Mouse (Mus musculus): ENCODE measurements at regions not wholly inside any gene's neighbourhood (a gene's known extent, or its start where the extent isn't known, plus 50 kb on each side); places are given as distances from the start of the nearest gene placed in this dataset.

GRCm38 (mm10) chr9:122437464-122437863 is 86.1 kb downstream of the Abhd5 start:
- H3K27ac ChIP-seq: no peak overlapping the region
- H3K9me3 ChIP-seq (ENCODE audit: low read length): no peaks in the 10 kb centered on the region
- WGBS: 57% methylated on average over 4 of the region's 4 CpGs
- no peaks in the 10 kb centered on the region for H3K36me3 ChIP-seq (ENCODE audit: insufficient read depth, low read length)
- H3K27me3 ChIP-seq (ENCODE audit: insufficient read depth, low read length): no peaks in the 10 kb centered on the region
- H3K4me2 ChIP-seq (ENCODE audit: low read depth, low read length): no peak overlapping the region
- no peak for TF ChIP-seq CTCF (IDR thresholded peaks at IDR 0.05; ENCODE audit: low read depth)
- no peak overlapping the region for H3K9ac ChIP-seq (replicated peaks; ENCODE audit: low read length)
- DNase-seq (ENCODE audit: low spot score) (peak; percentile 56), ATAC-seq (0 out of 2 replicates have a peak, but pooled peaks have one; percentile 15)
- H3K4me3 ChIP-seq (ENCODE audit: low read length): no peak overlapping the region
- no peaks in the 10 kb centered on the region for H3K4me1 ChIP-seq (ENCODE audit: insufficient read depth, low read length)

GRCm38 (mm10) chr9:122446387-122447105 is 95.1 kb downstream of the Abhd5 start:
- no peak for ATAC-seq
- no peak overlapping the region for H3K4me2 ChIP-seq (ENCODE audit: low read depth, low read length)
- no peaks in the 10 kb centered on the region for H3K4me1 ChIP-seq (ENCODE audit: insufficient read depth, low read length)
- WGBS: 63% methylated on average over 5 of the region's 5 CpGs
- TF ChIP-seq CTCF (IDR thresholded peaks at IDR 0.05; ENCODE audit: low read depth): peak; percentile 52
- no peaks in the 10 kb centered on the region for H3K27me3 ChIP-seq (ENCODE audit: insufficient read depth, low read length)
- H3K9ac ChIP-seq (replicated peaks; ENCODE audit: low read length): no peak overlapping the region
- H3K9me3 ChIP-seq (ENCODE audit: low read length): no peaks in the 10 kb centered on the region
- no peak overlapping the region for H3K4me3 ChIP-seq (ENCODE audit: low read length)
- no peak overlapping the region for H3K27ac ChIP-seq
- DNase-seq (ENCODE audit: low spot score): no peak
- H3K36me3 ChIP-seq (ENCODE audit: insufficient read depth, low read length): no peaks in the 10 kb centered on the region

DNA sequence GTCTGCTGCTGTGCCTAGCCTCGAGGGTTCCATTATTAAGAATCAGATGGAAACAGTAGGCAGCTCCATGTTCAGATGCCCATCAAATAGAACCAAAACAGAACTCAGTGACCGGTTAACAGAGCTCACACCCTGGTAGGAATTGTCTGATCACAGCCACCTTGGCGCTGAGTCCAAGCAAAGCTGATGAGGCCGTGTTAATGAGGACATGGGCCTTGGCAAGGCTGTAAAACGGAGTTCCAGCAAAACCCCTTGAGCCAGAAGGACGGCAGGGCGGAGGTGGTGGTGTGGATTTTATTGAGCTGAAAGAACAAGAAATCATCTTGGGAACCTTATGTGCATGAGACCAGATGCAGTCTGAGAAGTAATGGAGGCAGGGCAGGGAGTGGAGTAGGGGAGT is 96.2 kb downstream of the Abhd5 start:
- no peak for TF ChIP-seq CTCF (IDR thresholded peaks at IDR 0.05; ENCODE audit: low read depth)
- Histone ChIP-seq H3K4me1 (ENCODE audit: insufficient read depth, low read length) (no peaks in the 10 kb centered on the region), H3K27me3 (ENCODE audit: insufficient read depth, low read length) (no peaks in the 10 kb centered on the region), H3K36me3 (ENCODE audit: insufficient read depth, low read length) (no peaks in the 10 kb centered on the region), H3K27ac (no peak overlapping the region), H3K4me3 (ENCODE audit: low read length) (no peak overlapping the region), H3K4me2 (ENCODE audit: low read depth, low read length) (no peak overlapping the region), H3K9me3 (ENCODE audit: low read length) (no peaks in the 10 kb centered on the region), H3K9ac (replicated peaks; ENCODE audit: low read length) (no peak overlapping the region)
- ATAC-seq (no peak), DNase-seq (ENCODE audit: low spot score) (no peak)
- 78% methylated on average over 7 of the region's 7 CpGs for WGBS

- no peak for TF ChIP-seq CTCF (IDR thresholded peaks at IDR 0.05; ENCODE audit: low read depth)
- Histone ChIP-seq H3K4me2 (ENCODE audit: low read depth, low read length) (no peak overlapping the region), H3K27me3 (ENCODE audit: insufficient read depth, low read length) (no peaks in the 10 kb centered on the region), H3K9me3 (ENCODE audit: low read length) (no peaks in the 10 kb centered on the region), H3K4me3 (ENCODE audit: low read length) (no peak overlapping the region), H3K36me3 (ENCODE audit: insufficient read depth, low read length) (no peaks in the 10 kb centered on the region), H3K4me1 (ENCODE audit: insufficient read depth, low read length) (no peaks in the 10 kb centered on the region), H3K9ac (replicated peaks; ENCODE audit: low read length) (no peak overlapping the region), H3K27ac (no peak overlapping the region)
- no peak for ATAC-seq
- 44% methylated on average over 4 of the region's 4 CpGs for whole genome bisulfite sequencing
- DNase-seq (ENCODE audit: low spot score): peak; percentile 27
These were observed 96.9 kb downstream of the Abhd5 start for GRCm38 (mm10) chr9:122448342-122448741.

- H3K27me3 ChIP-seq (ENCODE audit: insufficient read depth, low read length): no peaks in the 10 kb centered on the region
- WGBS: 63% methylated on average over 5 of the region's 5 CpGs
- no peak overlapping the region for H3K27ac ChIP-seq
- no peak for ATAC-seq
- H3K4me1 ChIP-seq (ENCODE audit: insufficient read depth, low read length): no peaks in the 10 kb centered on the region
- no peak overlapping the region for H3K4me2 ChIP-seq (ENCODE audit: low read depth, low read length)
- H3K9me3 ChIP-seq (ENCODE audit: low read length): no peaks in the 10 kb centered on the region
- DNase-seq (ENCODE audit: low spot score): no peak
- no peak overlapping the region for H3K9ac ChIP-seq (replicated peaks; ENCODE audit: low read length)
- H3K36me3 ChIP-seq (ENCODE audit: insufficient read depth, low read length): no peaks in the 10 kb centered on the region
- TF ChIP-seq CTCF (IDR thresholded peaks at IDR 0.05; ENCODE audit: low read depth): no peak
- no peak overlapping the region for H3K4me3 ChIP-seq (ENCODE audit: low read length)
These were observed 99.1 kb downstream of the Abhd5 start for GRCm38 (mm10) chr9:122450524-122450923.

- WGBS: 66% methylated on average over 8 of the region's 8 CpGs
These were observed 103.9 kb downstream of the Abhd5 start for GRCm38 (mm10) chr9:122455301-122455700.

GRCm38 (mm10) chr9:122455779-122456178 is 104.4 kb downstream of the Abhd5 start:
- H3K27me3 ChIP-seq (ENCODE audit: insufficient read depth, low read length): no peaks in the 10 kb centered on the region
- 72% methylated on average over 6 of the region's 6 CpGs for WGBS
- no peaks in the 10 kb centered on the region for H3K4me1 ChIP-seq (ENCODE audit: insufficient read depth, low read length)
- H3K9ac ChIP-seq (replicated peaks; ENCODE audit: low read length): no peak overlapping the region
- no peak for TF ChIP-seq CTCF (IDR thresholded peaks at IDR 0.05; ENCODE audit: low read depth)
- H3K4me3 ChIP-seq (ENCODE audit: low read length): no peak overlapping the region
- no peaks in the 10 kb centered on the region for H3K36me3 ChIP-seq (ENCODE audit: insufficient read depth, low read length)
- DNase-seq (ENCODE audit: low spot score) (no peak), ATAC-seq (no peak)
- no peak overlapping the region for H3K27ac ChIP-seq
- H3K9me3 ChIP-seq (ENCODE audit: low read length): no peaks in the 10 kb centered on the region
- no peak overlapping the region for H3K4me2 ChIP-seq (ENCODE audit: low read depth, low read length)

More at GRCm38 (mm10) chr9:122455301-122455700, 103.9 kb downstream of the Abhd5 start:
- H3K9me3 ChIP-seq (ENCODE audit: low read length): no peaks in the 10 kb centered on the region
- ATAC-seq: peak; percentile 35; the same call in 1 of the 2 replicates
- H3K36me3 ChIP-seq (ENCODE audit: insufficient read depth, low read length): no peaks in the 10 kb centered on the region
- no peaks in the 10 kb centered on the region for H3K4me1 ChIP-seq (ENCODE audit: insufficient read depth, low read length)
- H3K4me2 ChIP-seq (ENCODE audit: low read depth, low read length): no peak overlapping the region
- no peaks in the 10 kb centered on the region for H3K27me3 ChIP-seq (ENCODE audit: insufficient read depth, low read length)
- H3K9ac ChIP-seq (replicated peaks; ENCODE audit: low read length): no peak overlapping the region
- no peak for TF ChIP-seq CTCF (IDR thresholded peaks at IDR 0.05; ENCODE audit: low read depth)
- H3K27ac ChIP-seq: no peak overlapping the region
- no peak overlapping the region for H3K4me3 ChIP-seq (ENCODE audit: low read length)
- no peak for DNase-seq (ENCODE audit: low spot score)

Data from hindbrain, postnatal 0 days (tissue).